ENCODE assay signal across 9 mouse cellular contexts in genomic region chr3:88454762-88455587, GRCm38 (mm10). TPM values are rescaled to one million over a fixed set of nuclear protein-coding genes. Genes with fewer than 3 reads are reported as not detected.
DNase-seq lines count a peak whose midpoint lies in the region; ATAC-seq and TF ChIP-seq lines count a peak whose summit lies in the region.
"Had no signal": no experiment of that assay in that cellular context is flagged by ENCODE, and none has a peak within 500 bp of the region (broad histone marks: within the 10 kb centered on the region; RNA-seq: fewer than 3 reads in every experiment).

No protein-coding gene starts in this region.

- no peak overlapping the region for H3K4me3 ChIP-seq in lung, embryonic 15.5 days
- peak overlapping the region; percentile 73 for H3K4me3 ChIP-seq in bone marrow, adult 2 months (replicated peaks; ENCODE audit: control insufficient read depth, low read depth, low read length)
- H3K4me3 ChIP-seq in intestine, postnatal 0 days (ENCODE audit: low read depth, low read length): peak overlapping the region; percentile 29
- H3K4me3 ChIP-seq in megakaryocyte, embryonic 14.5 days (replicated peaks): peak overlapping the region; percentile 68

- no peak for DNase-seq in lung, postnatal 4 days
- no peak for DNase-seq in spleen, postnatal 10 days (ENCODE audit: low spot score in 2 of 2)
- no peak for DNase-seq in right cerebral cortex, postnatal 25 days
- no peak for DNase-seq in right cerebral cortex, postnatal 10 days (ENCODE audit: low spot score in 2 of 2)
- DNase-seq: gastrocnemius, postnatal 14 days had no signal

- no peak for ATAC-seq in lung, embryonic 15.5 days (ENCODE audit: borderline replicate concordance, extremely low read depth, low FRiP score, low TSS enrichment)
- peak; percentile 76 for ATAC-seq in intestine, postnatal 0 days

- H3K9me3 ChIP-seq in lung, embryonic 15.5 days: no peaks in the 10 kb centered on the region
- no peaks in the 10 kb centered on the region for H3K9me3 ChIP-seq in intestine, postnatal 0 days (ENCODE audit: control insufficient read depth)
- H3K9me3 ChIP-seq in megakaryocyte, embryonic 14.5 days: no peaks in the 10 kb centered on the region

- TF ChIP-seq POLR2A in bone marrow, adult 2 months (IDR thresholded peaks at IDR 0.05; ENCODE audit: borderline replicate concordance, control insufficient read depth, low read depth, low read length): no peak

- H3K9ac ChIP-seq in lung, embryonic 15.5 days: no peak overlapping the region
- H3K9ac ChIP-seq in intestine, postnatal 0 days (ENCODE audit: low read depth, low read length): peak overlapping the region; percentile 69

- peak overlapping the region; percentile 42; the same call in 1 of the 2 replicates for H3K27ac ChIP-seq in lung, embryonic 15.5 days
- peak overlapping the region; percentile 94 for H3K27ac ChIP-seq in bone marrow, adult 2 months (ENCODE audit: control insufficient read depth, insufficient read depth, low read depth, low read length, poor library complexity)
- peak overlapping the region; percentile 95 for H3K27ac ChIP-seq in intestine, postnatal 0 days (ENCODE audit: low read depth, low read length)

- WGBS in lung, embryonic 15.5 days: 43% methylated on average over 9 of the region's 9 CpGs
- WGBS in bone marrow, adult 2 months: 12% methylated on average over 9 of the region's 9 CpGs
- WGBS in intestine, postnatal 0 days: 26% methylated on average over 9 of the region's 9 CpGs

- H3K4me2 ChIP-seq in lung, embryonic 15.5 days: no peak overlapping the region
- H3K4me2 ChIP-seq in intestine, postnatal 0 days (replicated peaks; ENCODE audit: low read depth): peak overlapping the region; percentile 66

- H3K27me3 ChIP-seq in lung, embryonic 15.5 days: peaks cover 7% of the 10 kb centered on the region
- peaks cover 5% of the 10 kb centered on the region for H3K27me3 ChIP-seq in intestine, postnatal 0 days (replicated peaks; ENCODE audit: control insufficient read depth, insufficient read depth, low read length)
- peaks cover 97% of the 10 kb centered on the region for H3K27me3 ChIP-seq in megakaryocyte, embryonic 14.5 days (replicated peaks)

- peaks cover 9% of the 10 kb centered on the region for H3K4me1 ChIP-seq in lung, embryonic 15.5 days
- no peaks in the 10 kb centered on the region; the same call in 1 of the 2 replicates for H3K4me1 ChIP-seq in bone marrow, adult 2 months (ENCODE audit: control insufficient read depth, insufficient read depth, low read length)
- peaks cover 10% of the 10 kb centered on the region; the same call in 1 of the 2 replicates for H3K4me1 ChIP-seq in intestine, postnatal 0 days (replicated peaks; ENCODE audit: control insufficient read depth, insufficient read depth, low read length)
- H3K4me1 ChIP-seq in megakaryocyte, embryonic 14.5 days: peaks cover 68% of the 10 kb centered on the region

- no peaks in the 10 kb centered on the region for H3K36me3 ChIP-seq in lung, embryonic 15.5 days
- peaks cover 22% of the 10 kb centered on the region for H3K36me3 ChIP-seq in intestine, postnatal 0 days (ENCODE audit: control insufficient read depth, insufficient read depth)
- H3K36me3 ChIP-seq in megakaryocyte, embryonic 14.5 days (replicated peaks; ENCODE audit: low read length): no peaks in the 10 kb centered on the region

- no peak for TF ChIP-seq CTCF in bone marrow, adult 2 months (IDR thresholded peaks at IDR 0.05; ENCODE audit: control insufficient read depth, insufficient read depth, low read length)
- no peak for TF ChIP-seq CTCF in intestine, postnatal 0 days (IDR thresholded peaks at IDR 0.05; ENCODE audit: low read depth)

RNA-seq across cellular contexts. Expression of gene Sema4a, which starts 6.0 kb away (rescaled TPM):
- 4.5 and 5.3 TPM in 2 replicates for polyA plus RNA-seq in lung, embryonic 15.5 days (2015; fragmentation: Nextera tagmentation; extraction: Ambion mirVana)
- 43.9 and 131 TPM in 2 replicates for polyA plus RNA-seq in bone marrow, adult 2 months (2011; ENCODE audit: insufficient read depth, insufficient read length, low replicate concordance, missing spikeins)
- 93.1 and 101 TPM in 2 replicates for polyA plus RNA-seq in intestine, postnatal 0 days (2015; fragmentation: Nextera tagmentation; extraction: Ambion mirVana)
- 8.4 and 26.0 TPM in 2 replicates for polyA plus RNA-seq in megakaryocyte, embryonic 14.5 days (2012; ENCODE audit: insufficient read depth, low replicate concordance)

RNA-seq across cellular contexts. Expression of gene Slc25a44, which starts 30.0 kb away (rescaled TPM):
- 13.9 and 14.8 TPM in 2 replicates for polyA plus RNA-seq in lung, embryonic 15.5 days (2015; fragmentation: Nextera tagmentation; extraction: Ambion mirVana)
- 15.7 and 17.4 TPM in 2 replicates for polyA plus RNA-seq in bone marrow, adult 2 months (2011; ENCODE audit: insufficient read depth, insufficient read length, low replicate concordance, missing spikeins)
- 30.4 and 31.7 TPM in 2 replicates for polyA plus RNA-seq in intestine, postnatal 0 days (2015; fragmentation: Nextera tagmentation; extraction: Ambion mirVana)
- polyA plus RNA-seq in megakaryocyte, embryonic 14.5 days (2012; ENCODE audit: insufficient read depth, low replicate concordance): 6.7 and 7.2 TPM in 2 replicates

RNA-seq across cellular contexts. Expression of gene Pmf1, which starts 44.8 kb away (rescaled TPM):
- polyA plus RNA-seq in lung, embryonic 15.5 days (2015; fragmentation: Nextera tagmentation; extraction: Ambion mirVana): 158 and 164 TPM in 2 replicates
- 60.1 and 67.5 TPM in 2 replicates for polyA plus RNA-seq in bone marrow, adult 2 months (2011; ENCODE audit: insufficient read depth, insufficient read length, low replicate concordance, missing spikeins)
- polyA plus RNA-seq in intestine, postnatal 0 days (2015; fragmentation: Nextera tagmentation; extraction: Ambion mirVana): 61.2 and 62.5 TPM in 2 replicates
- polyA plus RNA-seq in megakaryocyte, embryonic 14.5 days (2012; ENCODE audit: insufficient read depth, low replicate concordance): 73.6 and 114 TPM in 2 replicates

RNA-seq across cellular contexts. Expression of gene Lmna, which starts 54.8 kb away (rescaled TPM):
- 111 and 121 TPM in 2 replicates for polyA plus RNA-seq in lung, embryonic 15.5 days (2015; fragmentation: Nextera tagmentation; extraction: Ambion mirVana)
- polyA plus RNA-seq in bone marrow, adult 2 months (2011; ENCODE audit: insufficient read depth, insufficient read length, low replicate concordance, missing spikeins): 58.9 and 69.6 TPM in 2 replicates
- polyA plus RNA-seq in intestine, postnatal 0 days (2015; fragmentation: Nextera tagmentation; extraction: Ambion mirVana): 92.5 and 96.5 TPM in 2 replicates
- polyA plus RNA-seq in megakaryocyte, embryonic 14.5 days (2012; ENCODE audit: insufficient read depth, low replicate concordance): 607 and 1,158 TPM in 2 replicates

Comparison
In these comparisons a context has a peak if more than half of its experiments do, and no peak if none do; other contexts are left out.
1. H3K27ac ChIP-seq: peak in every context shown above with its lines; median percentile 95 in intestine, postnatal 0 days; 94 in bone marrow, adult 2 months; 42 in lung, embryonic 15.5 days.